ENCODE assay signal across 10 mouse cellular contexts in the genomic region with DNA sequence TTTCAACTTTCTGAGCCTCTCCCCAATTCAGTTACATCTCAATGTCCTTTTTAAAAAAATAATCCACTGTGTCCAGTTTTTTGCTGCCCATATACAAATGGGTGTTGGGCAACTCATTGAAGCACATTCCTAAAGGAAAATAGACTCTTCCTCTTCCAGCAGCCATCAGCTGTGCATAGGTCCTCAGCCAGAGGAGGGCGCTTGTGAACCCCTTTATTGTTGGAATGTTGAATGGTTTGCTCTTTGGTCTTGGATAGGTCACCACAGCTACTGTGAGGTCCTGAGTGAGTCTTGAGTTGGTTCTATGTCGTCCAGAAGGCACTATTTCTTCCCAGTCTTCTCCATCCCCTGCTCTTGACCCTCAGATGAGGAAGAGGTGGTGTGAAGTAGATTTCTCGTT. TPM values are rescaled to one million over a fixed set of nuclear protein-coding genes. Genes with fewer than 3 reads are reported as not detected.
DNase-seq lines count a peak whose midpoint lies in the region; ATAC-seq and TF ChIP-seq lines count a peak whose summit lies in the region.
"Had no signal": no experiment of that assay in that cellular context is flagged by ENCODE, and none has a peak within 500 bp of the region (broad histone marks: within the 10 kb centered on the region; RNA-seq: fewer than 3 reads in every experiment).

No protein-coding gene starts in this region.

- DNase-seq in adrenal gland, postnatal 10 days: peak; percentile 18
- no peak for DNase-seq in adrenal gland, adult 2 months
- peak; percentile 38 for DNase-seq in kidney, adult 2 months
- DNase-seq in kidney, adult 11 months: no peak
- DNase-seq in NIH3T3 (ENCODE audit: low read depth): peak; percentile 21
- DNase-seq in kidney, postnatal 36 days: peak; percentile 54 to 77
- no peak for DNase-seq in left cerebral cortex, adult 9 months (ENCODE audit: low spot score in 2 of 2)

- no peak overlapping the region for H3K4me3 ChIP-seq in kidney, adult 2 months (ENCODE audit: insufficient read depth, low read depth, low read length)
- H3K4me3 ChIP-seq in neural tube, embryonic 15.5 days (replicated peaks): no peak overlapping the region
- H3K4me3 ChIP-seq: embryonic facial prominence, embryonic 12.5 days; limb, embryonic 10.5 days had no signal

- no peak overlapping the region for H3K27ac ChIP-seq in kidney, adult 2 months (ENCODE audit: insufficient read depth, low read depth, low read length)
- H3K27ac ChIP-seq in neural tube, embryonic 15.5 days (replicated peaks): no peak overlapping the region
- H3K27ac ChIP-seq: embryonic facial prominence, embryonic 12.5 days; limb, embryonic 10.5 days had no signal

- 53% methylated on average over 3 of the region's 3 CpGs for WGBS in kidney, adult 2 months
- WGBS in neural tube, embryonic 15.5 days: 79% methylated on average over 3 of the region's 3 CpGs

- no peaks in the 10 kb centered on the region for H3K9me3 ChIP-seq in neural tube, embryonic 15.5 days (replicated peaks)
- H3K9me3 ChIP-seq: embryonic facial prominence, embryonic 12.5 days; limb, embryonic 10.5 days had no signal

- no peak overlapping the region for H3K9ac ChIP-seq in neural tube, embryonic 15.5 days (replicated peaks)
- H3K9ac ChIP-seq: embryonic facial prominence, embryonic 12.5 days had no signal

- no peak for TF ChIP-seq POLR2A in kidney, adult 2 months (IDR thresholded peaks at IDR 0.05; ENCODE audit: low read depth, low read length)

- H3K27me3 ChIP-seq in kidney, adult 2 months (replicated peaks; ENCODE audit: control insufficient read depth, insufficient read depth, low read length): no peaks in the 10 kb centered on the region
- no peaks in the 10 kb centered on the region for H3K27me3 ChIP-seq in neural tube, embryonic 15.5 days (replicated peaks)
- H3K27me3 ChIP-seq: embryonic facial prominence, embryonic 12.5 days had no signal

- no peak overlapping the region for H3K4me2 ChIP-seq in neural tube, embryonic 15.5 days
- H3K4me2 ChIP-seq: embryonic facial prominence, embryonic 12.5 days had no signal

- no peaks in the 10 kb centered on the region; the same call in 1 of the 2 replicates for H3K4me1 ChIP-seq in kidney, adult 2 months (ENCODE audit: control insufficient read depth, insufficient read depth, low read length)
- peaks cover 4% of the 10 kb centered on the region; the same call in 1 of the 2 replicates for H3K4me1 ChIP-seq in neural tube, embryonic 15.5 days
- H3K4me1 ChIP-seq: embryonic facial prominence, embryonic 12.5 days; limb, embryonic 10.5 days had no signal

- peak; percentile 60 for TF ChIP-seq CTCF in kidney, adult 2 months (conservative IDR thresholded peaks at IDR 0.05; ENCODE audit: insufficient read depth, insufficient read length, low read depth, low read length)

- no peak for ATAC-seq in neural tube, embryonic 15.5 days (ENCODE audit: low FRiP score)

- H3K36me3 ChIP-seq in kidney, adult 2 months (ENCODE audit: control insufficient read depth, insufficient read depth, low read length): no peaks in the 10 kb centered on the region
- no peaks in the 10 kb centered on the region for H3K36me3 ChIP-seq in neural tube, embryonic 15.5 days
- H3K36me3 ChIP-seq: embryonic facial prominence, embryonic 12.5 days had no signal

RNA-seq across cellular contexts. Expression of a gene that starts 54.2 kb away (rescaled TPM):
- total RNA-seq in adrenal gland, postnatal 10 days (2021): 100 to 1,000 TPM in 1 of 2 experiments, 10 to 100 TPM in 1; 90.5 to 106 TPM
- 100 to 1,000 TPM in 1 of 2 experiments, 10 to 100 TPM in 1; 75.5 to 122 TPM for total RNA-seq in adrenal gland, adult 2 months (2021)
- 8.0 and 11.2 TPM in 2 replicates for polyA plus RNA-seq in adrenal gland, adult 2 months (2012; rRNA removed)
- 37.9 and 47.2 TPM in 2 replicates for polyA plus RNA-seq in kidney, adult 2 months (2012; rRNA removed)
- polyA plus RNA-seq in neural tube, embryonic 15.5 days (2015; fragmentation: Nextera tagmentation; extraction: Ambion mirVana): 61.5 and 61.6 TPM in 2 replicates

Comparison
In these comparisons a context has a peak if more than half of its experiments do, and no peak if none do; other contexts are left out.
1. DNase-seq: peak in adrenal gland, postnatal 10 days (single experiment), kidney, adult 2 months (single experiment), NIH3T3 (single experiment) and kidney, postnatal 36 days (2 of 2); none in adrenal gland, adult 2 months (single experiment), kidney, adult 11 months (single experiment) and left cerebral cortex, adult 9 months (0 of 2).